Mouse (Mus musculus) limb, embryonic 14.5 days (tissue): ENCODE measurements at regions not wholly inside any gene's neighbourhood (a gene's known extent, or its start where the extent isn't known, plus 50 kb on each side); places are given as distances from the start of the nearest gene placed in this dataset.

ENCODE experiments used
- ATAC-seq: fragments of 200-750 bp; cut with Nextera tagmentation; 2 replicates; pipeline ENCODE4 v1.8.0; 2017; ENCODE audit warnings: low read depth, moderate number of reproducible peaks, moderate TSS enrichment; ENCODE audit not compliant: low FRiP score
- DNase-seq: peaks from one replicate; pipeline ENCODE4 v3.0.0-alpha.2; 2015; ENCODE audit warnings: low spot score
- H3K27ac ChIP-seq: fragments of 300-500 bp; sonication (generic); replicated peaks from 2 replicates; pipeline ENCODE4 v1.5.1; 2014; ENCODE audit warnings: low read depth, mild to moderate bottlenecking, low read length, moderate library complexity, mixed read lengths
- H3K27me3 ChIP-seq: fragments of 300-500 bp; sonication (generic); 2 replicates; pipeline ENCODE4 v1.6.1; 2014; ENCODE audit warnings: low read length, mixed read lengths; ENCODE audit not compliant: control insufficient read depth, insufficient read depth
- H3K36me3 ChIP-seq: fragments of 300-500 bp; sonication (generic); 2 replicates; pipeline ENCODE4 v1.6.1; 2014; ENCODE audit warnings: mild to moderate bottlenecking, low read length, moderate library complexity, mixed read lengths; ENCODE audit not compliant: control insufficient read depth, insufficient read depth
- H3K4me1 ChIP-seq: fragments of 300-500 bp; sonication (generic); 2 replicates; pipeline ENCODE4 v1.6.1; 2014; ENCODE audit warnings: antibody characterized with exemption, low read length, mixed read lengths; ENCODE audit not compliant: control insufficient read depth, insufficient read depth
- H3K4me2 ChIP-seq: fragments of 300-500 bp; sonication (generic); replicated peaks from 2 replicates; pipeline ENCODE4 v1.6.1; 2014; ENCODE audit warnings: low read depth, mild to moderate bottlenecking, low read length, moderate library complexity; ENCODE audit not compliant: severe bottlenecking
- H3K4me3 ChIP-seq: fragments of 300-500 bp; sonication (generic); replicated peaks from 2 replicates; pipeline ENCODE4 v1.5.1; 2014; ENCODE audit warnings: low read length
- H3K9ac ChIP-seq: fragments of 300-500 bp; sonication (generic); 2 replicates; pipeline ENCODE4 v1.6.1; 2014; ENCODE audit warnings: mild to moderate bottlenecking, low read depth, low read length, moderate library complexity; ENCODE audit not compliant: severe bottlenecking
- H3K9me3 ChIP-seq: fragments of 300-500 bp; sonication (generic); 2 replicates; pipeline ENCODE4 v1.6.1; 2016; ENCODE audit warnings: low read length; ENCODE audit not compliant: control insufficient read depth
- POLR2A ChIP-seq: fragments of 200-500 bp; IDR thresholded peaks from 2 replicates; pipeline ENCODE4 v1.8.0; 2012; ENCODE audit warnings: inconsistent platforms, mild to moderate bottlenecking, moderate library complexity, borderline replicate concordance; ENCODE audit not compliant: insufficient read depth, insufficient read length; ENCODE audit errors: extremely low read depth
- WGBS: fragments of 180-500 bp; shearing (Covaris S2); extraction: QIAGEN DNeasy Blood & Tissue Kit; methylation state at CpG from one replicate; pipeline ENCODE4 v1.1.7; 2014; 5-methylcytosine and 5-hydroxymethylcytosine counted together

GRCm38 (mm10) chr2:28374838-28375237 is 71.8 kb upstream of the Ppp1r26 start:
- no peak overlapping the region for H3K27ac ChIP-seq
- no peaks in the 10 kb centered on the region for H3K36me3 ChIP-seq
- H3K9ac ChIP-seq: no peak overlapping the region
- DNase-seq (peak; percentile 47), ATAC-seq (no peak)
- no peaks in the 10 kb centered on the region for H3K9me3 ChIP-seq
- no peak overlapping the region for H3K4me3 ChIP-seq
- WGBS: 13% methylated on average over 3 of the region's 3 CpGs
- no peak overlapping the region for H3K4me2 ChIP-seq
- no peaks in the 10 kb centered on the region for H3K27me3 ChIP-seq
- H3K4me1 ChIP-seq: peaks cover 22% of the 10 kb centered on the region
- TF ChIP-seq POLR2A: no peak

- Histone ChIP-seq H3K27ac (no peak overlapping the region), H3K4me1 (peaks cover 3% of the 10 kb centered on the region; the same call in 1 of the 2 replicates), H3K36me3 (no peaks in the 10 kb centered on the region), H3K9ac (no peak overlapping the region), H3K4me2 (no peak overlapping the region), H3K27me3 (no peaks in the 10 kb centered on the region), H3K9me3 (no peaks in the 10 kb centered on the region), H3K4me3 (no peak overlapping the region)
- WGBS: 63% methylated on average over 9 of the region's 9 CpGs
- ATAC-seq: no peak
- DNase-seq: no peak
- TF ChIP-seq POLR2A: no peak
These were observed 68.4 kb upstream of the Ppp1r26 start for GRCm38 (mm10) chr2:28377948-28378822.

- Histone ChIP-seq H3K27ac (no peak overlapping the region), H3K4me2 (no peak overlapping the region), H3K9me3 (no peaks in the 10 kb centered on the region), H3K4me3 (no peak overlapping the region), H3K4me1 (no peaks in the 10 kb centered on the region), H3K36me3 (no peaks in the 10 kb centered on the region), H3K9ac (no peak overlapping the region), H3K27me3 (no peaks in the 10 kb centered on the region)
- no peak for DNase-seq
- TF ChIP-seq POLR2A: no peak
- no peak for ATAC-seq
- WGBS: 71% methylated on average over 12 of the region's 12 CpGs
These were observed 64.4 kb upstream of the Ppp1r26 start for GRCm38 (mm10) chr2:28382051-28382802.

GRCm38 (mm10) chr2:28384875-28385274 is 61.7 kb upstream of the Ppp1r26 start:
- Histone ChIP-seq H3K4me1 (no peaks in the 10 kb centered on the region), H3K27me3 (no peaks in the 10 kb centered on the region), H3K9me3 (no peaks in the 10 kb centered on the region), H3K36me3 (no peaks in the 10 kb centered on the region), H3K9ac (no peak overlapping the region), H3K4me2 (no peak overlapping the region), H3K27ac (no peak overlapping the region), H3K4me3 (no peak overlapping the region)
- 22% methylated on average over 8 of the region's 8 CpGs for WGBS
- DNase-seq (no peak), ATAC-seq (no peak)
- no peak for TF ChIP-seq POLR2A

GRCm38 (mm10) chr2:28386784-28387183 is 59.8 kb upstream of the Ppp1r26 start:
- ATAC-seq (no peak), DNase-seq (no peak)
- no peak overlapping the region for H3K27ac ChIP-seq
- H3K4me1 ChIP-seq: no peaks in the 10 kb centered on the region
- no peaks in the 10 kb centered on the region for H3K9me3 ChIP-seq
- no peaks in the 10 kb centered on the region for H3K36me3 ChIP-seq
- no peak for TF ChIP-seq POLR2A
- no peak overlapping the region for H3K9ac ChIP-seq
- H3K4me2 ChIP-seq: no peak overlapping the region
- 86% methylated on average over 1 of the region's 1 CpGs for WGBS
- no peak overlapping the region for H3K4me3 ChIP-seq
- H3K27me3 ChIP-seq: no peaks in the 10 kb centered on the region
